Mouse (Mus musculus) hindbrain, embryonic 10.5 days (tissue): Measurements from ENCODE around the gene Hoxd1. TPM values are rescaled to one million over a fixed set of nuclear protein-coding genes. Genes with fewer than 3 reads are reported as not detected.
A peak's percentile ranks its signal among the peaks of the same experiment; 100 is the strongest.

ENCODE experiments used
- DNase-seq: peaks from one replicate; pipeline ENCODE4 v3.0.0-alpha.2; 2017; ENCODE audit warnings: low spot score
- H3K27ac ChIP-seq: fragments of 300-500 bp; sonication (generic); 2 replicates; pipeline ENCODE4 v1.5.1; 2016; ENCODE audit warnings: mild to moderate bottlenecking, moderate library complexity
- H3K27me3 ChIP-seq: fragments of 300-500 bp; sonication (generic); 2 replicates; pipeline ENCODE4 v1.6.1; 2016; ENCODE audit warnings: mild to moderate bottlenecking; ENCODE audit not compliant: poor library complexity, insufficient read depth, severe bottlenecking
- H3K36me3 ChIP-seq: fragments of 300-500 bp; sonication (generic); 2 replicates; pipeline ENCODE4 v1.6.1; 2016; ENCODE audit warnings: mild to moderate bottlenecking, moderate library complexity
- H3K4me1 ChIP-seq: fragments of 300-500 bp; sonication (generic); replicated peaks from 2 replicates; pipeline ENCODE4 v1.6.1; 2016; ENCODE audit warnings: mild to moderate bottlenecking
- H3K4me3 ChIP-seq: fragments of 300-500 bp; sonication (generic); 2 replicates; pipeline ENCODE4 v1.5.1; 2016; ENCODE audit warnings: mild to moderate bottlenecking, moderate library complexity
- H3K9me3 ChIP-seq: fragments of 300-500 bp; sonication (generic); 2 replicates; pipeline ENCODE4 v1.6.1; 2016; ENCODE audit warnings: mild to moderate bottlenecking, moderate library complexity
- WGBS: fragments of 180-500 bp; shearing (Covaris S2); methylation state at CpG from one replicate; pipeline ENCODE4 v1.1.7; 2016; 5-methylcytosine and 5-hydroxymethylcytosine counted together
- polyA plus RNA-seq: library from polyadenylated mRNA; unstranded; fragments of >200 nt; fragmentation: Nextera tagmentation; extraction: Ambion mirVana; gene quantifications from 2 replicates; pipeline ENCODE4 v1.2.1, GENCODE M21; 2016

Hoxd1 gene
- 0.14 and 0.60 TPM in 2 replicates for polyA plus RNA-seq

- no peaks in the 10 kb centered on the region for H3K36me3 ChIP-seq
- H3K4me1 ChIP-seq: peaks cover 20% of the 10 kb centered on the region
- peak; percentile 77 for DNase-seq
- peaks cover 94% of the 10 kb centered on the region for H3K27me3 ChIP-seq
- H3K4me3 ChIP-seq: peak within 1 kb of the TSS; percentile 58
- no peaks in the 10 kb centered on the region for H3K9me3 ChIP-seq
- under 1% methylated on average over 61 of the region's 61 CpGs for WGBS
- no peak within 1 kb of the TSS for H3K27ac ChIP-seq
Observed at GRCm38 (mm10) chr2:74762522-74763244, at the start of gene Hoxd1. TSS of gene Hoxd1 (plus strand) at chr2:74762980.

- Histone ChIP-seq H3K4me1 (peaks cover 8% of the 10 kb centered on the region), H3K27me3 (peaks cover 100% of the 10 kb centered on the region), H3K27ac (no peak overlapping the region), H3K36me3 (no peaks in the 10 kb centered on the region), H3K4me3 (no peak overlapping the region), H3K9me3 (no peaks in the 10 kb centered on the region)
- peak; percentile 17 for DNase-seq
- 4% methylated on average over 19 of the region's 19 CpGs for WGBS
Observed at GRCm38 (mm10) chr2:74713239-74714150, 49.3 kb upstream of the Hoxd1 start.

GRCm38 (mm10) chr2:74714156-74714789, 48.5 kb upstream of the Hoxd1 start:
- no peak overlapping the region for H3K4me3 ChIP-seq
- DNase-seq: peak; percentile 31
- H3K36me3 ChIP-seq: no peaks in the 10 kb centered on the region
- H3K4me1 ChIP-seq: peaks cover 8% of the 10 kb centered on the region
- 2% methylated on average over 18 of the region's 18 CpGs for WGBS
- no peak overlapping the region for H3K27ac ChIP-seq
- peaks cover 100% of the 10 kb centered on the region for H3K27me3 ChIP-seq
- no peaks in the 10 kb centered on the region for H3K9me3 ChIP-seq

- peak; percentile 44 for DNase-seq
- under 1% methylated on average over 14 of the region's 14 CpGs for WGBS
- H3K27me3 ChIP-seq: peaks cover 100% of the 10 kb centered on the region
- H3K4me3 ChIP-seq: no peak overlapping the region
- H3K9me3 ChIP-seq: no peaks in the 10 kb centered on the region
- H3K4me1 ChIP-seq: peaks cover 8% of the 10 kb centered on the region
- H3K27ac ChIP-seq: no peak overlapping the region
- H3K36me3 ChIP-seq: no peaks in the 10 kb centered on the region
Observed at GRCm38 (mm10) chr2:74714881-74715280, 47.9 kb upstream of the Hoxd1 start.

- Histone ChIP-seq H3K27ac (no peak overlapping the region), H3K4me1 (peaks cover 8% of the 10 kb centered on the region), H3K9me3 (no peaks in the 10 kb centered on the region), H3K27me3 (peaks cover 100% of the 10 kb centered on the region), H3K4me3 (peak overlapping the region; percentile 39), H3K36me3 (no peaks in the 10 kb centered on the region)
- DNase-seq: peak; percentile 91
- 3% methylated on average over 26 of the region's 26 CpGs for WGBS
Observed at GRCm38 (mm10) chr2:74715504-74716241, 47.1 kb upstream of the Hoxd1 start.

- peaks cover 2% of the 10 kb centered on the region; the same call in 1 of the 2 replicates for H3K4me1 ChIP-seq
- H3K4me3 ChIP-seq: no peak overlapping the region
- no peak overlapping the region for H3K27ac ChIP-seq
- WGBS: 7% methylated on average over 2 of the region's 2 CpGs
- no peaks in the 10 kb centered on the region for H3K9me3 ChIP-seq
- H3K36me3 ChIP-seq: no peaks in the 10 kb centered on the region
- peaks cover 100% of the 10 kb centered on the region for H3K27me3 ChIP-seq
- no peak for DNase-seq
Observed at GRCm38 (mm10) chr2:74720384-74720783, 42.4 kb upstream of the Hoxd1 start.

GRCm38 (mm10) chr2:74720955-74721491, 41.8 kb upstream of the Hoxd1 start:
- DNase-seq: peak; percentile 10
- Histone ChIP-seq H3K9me3 (no peaks in the 10 kb centered on the region), H3K4me1 (no peaks in the 10 kb centered on the region; the same call in 1 of the 2 replicates), H3K27ac (no peak overlapping the region), H3K36me3 (no peaks in the 10 kb centered on the region), H3K4me3 (no peak overlapping the region), H3K27me3 (peaks cover 100% of the 10 kb centered on the region)
- WGBS: 2% methylated on average over 5 of the region's 5 CpGs

DNA sequence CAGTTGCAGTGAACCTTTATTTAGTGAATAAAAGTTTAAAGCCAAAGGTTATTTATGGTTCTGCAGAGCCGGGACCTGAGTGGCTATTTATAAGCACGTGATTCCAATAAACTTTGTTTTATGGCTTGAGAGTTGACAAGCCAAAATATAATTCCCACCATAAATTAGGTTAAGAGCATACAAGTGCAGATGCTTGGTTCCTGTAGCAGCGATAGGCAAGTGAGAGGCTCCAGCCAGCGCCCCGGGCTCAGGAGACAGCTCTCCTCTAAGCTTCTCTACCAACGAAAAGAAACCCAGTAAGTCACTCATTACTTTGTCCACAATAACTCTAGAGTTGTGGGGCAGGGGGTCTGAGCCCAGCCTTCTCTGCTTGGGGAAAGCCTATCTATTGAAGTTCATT, 40.9 kb upstream of the Hoxd1 start:
- 9% methylated on average over 6 of the region's 6 CpGs for whole genome bisulfite sequencing
- Histone ChIP-seq H3K9me3 (no peaks in the 10 kb centered on the region), H3K27ac (no peak overlapping the region), H3K4me1 (no peaks in the 10 kb centered on the region; the same call in 1 of the 2 replicates), H3K4me3 (no peak overlapping the region), H3K27me3 (peaks cover 100% of the 10 kb centered on the region), H3K36me3 (no peaks in the 10 kb centered on the region)
- DNase-seq: peak; percentile 18

DNA sequence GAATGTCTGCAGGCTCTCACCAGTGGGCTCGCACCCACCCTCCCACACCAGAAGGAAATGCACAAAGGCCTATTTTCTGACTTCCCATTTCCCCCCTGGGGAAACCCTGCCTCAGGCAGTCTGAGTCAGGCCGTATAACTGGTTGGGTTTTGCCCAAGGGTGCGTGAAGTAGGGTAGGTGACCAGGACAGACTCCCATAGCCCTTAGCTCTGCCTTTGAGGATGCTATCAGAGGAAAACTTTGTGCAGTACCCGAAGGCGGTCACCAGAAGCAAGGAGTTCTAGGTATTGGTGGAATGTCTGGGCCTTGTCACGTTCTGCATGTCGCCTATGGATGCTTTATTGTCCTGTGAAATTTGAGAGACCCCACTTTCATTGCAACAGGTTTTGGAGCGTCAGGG, 39.8 kb upstream of the Hoxd1 start:
- no peaks in the 10 kb centered on the region for H3K9me3 ChIP-seq
- DNase-seq: peak; percentile 39
- no peak overlapping the region for H3K27ac ChIP-seq
- peaks cover 100% of the 10 kb centered on the region for H3K27me3 ChIP-seq
- 4% methylated on average over 8 of the region's 8 CpGs for WGBS
- H3K4me1 ChIP-seq: peaks cover 8% of the 10 kb centered on the region
- no peak overlapping the region for H3K4me3 ChIP-seq
- no peaks in the 10 kb centered on the region for H3K36me3 ChIP-seq

- H3K4me1 ChIP-seq: peaks cover 10% of the 10 kb centered on the region
- no peaks in the 10 kb centered on the region for H3K9me3 ChIP-seq
- no peaks in the 10 kb centered on the region for H3K36me3 ChIP-seq
- peak; percentile 33 for DNase-seq
- H3K4me3 ChIP-seq: no peak overlapping the region
- 5% methylated on average over 7 of the region's 7 CpGs for WGBS
- no peak overlapping the region for H3K27ac ChIP-seq
- H3K27me3 ChIP-seq: peaks cover 100% of the 10 kb centered on the region
Observed at GRCm38 (mm10) chr2:74724244-74725015, 38.4 kb upstream of the Hoxd1 start.

GRCm38 (mm10) chr2:74725171-74725570, 37.6 kb upstream of the Hoxd1 start:
- Histone ChIP-seq H3K4me3 (peak overlapping the region; percentile 3; the same call in 1 of the 2 replicates), H3K36me3 (no peaks in the 10 kb centered on the region), H3K9me3 (no peaks in the 10 kb centered on the region), H3K4me1 (peaks cover 10% of the 10 kb centered on the region), H3K27ac (no peak overlapping the region), H3K27me3 (peaks cover 100% of the 10 kb centered on the region)
- WGBS: 2% methylated on average over 17 of the region's 17 CpGs
- peak; percentile 56 for DNase-seq
